Mouse (Mus musculus) bone marrow macrophage, adult 2 months (primary cell): Measurements from ENCODE around the gene B3galt1.

ENCODE experiments used
- CTCF ChIP-seq: IDR thresholded peaks from 2 replicates; pipeline ENCODE4 v1.5.1; 2012; ENCODE audit warnings: low read depth, mild to moderate bottlenecking, low read length, moderate library complexity
- POLR2A ChIP-seq: IDR thresholded peaks from 2 replicates; pipeline ENCODE4 v1.6.1; 2012; ENCODE audit warnings: mild to moderate bottlenecking, low read depth, low read length, borderline replicate concordance

- no peak for TF ChIP-seq CTCF
- no peak for TF ChIP-seq POLR2A
These were observed 412.1 kb downstream of the B3galt1 start for GRCm38 (mm10) chr2:67977620-67978262.
